Mouse (Mus musculus): Measurements from ENCODE around the gene Shroom4.

GRCm38 (mm10) chrX:6483817-6484216 lies 84.2 kb downstream of the Shroom4 start:
- TF ChIP-seq CTCF (IDR thresholded peaks at IDR 0.05; ENCODE audit: low read depth) (no peak), EP300 (IDR thresholded peaks at IDR 0.05; ENCODE audit: low read depth) (no peak)

All from liver, embryonic 14.5 days (tissue).